Mouse (Mus musculus) embryonic facial prominence, embryonic 10.5 days (tissue): ENCODE results near the gene Mcoln3. TPM values are rescaled to one million over a fixed set of nuclear protein-coding genes. Genes with fewer than 3 reads are reported as not detected.

ENCODE experiments used
- DNase-seq: peaks from one replicate; pipeline ENCODE4 v3.0.0-alpha.2; 2017; ENCODE audit warnings: low spot score
- H3K27ac ChIP-seq: fragments of 300-500 bp; sonication (generic); replicated peaks from 2 replicates; pipeline ENCODE4 v1.5.1; 2016; ENCODE audit warnings: mild to moderate bottlenecking
- H3K27me3 ChIP-seq: fragments of 300-500 bp; sonication (generic); replicated peaks from 2 replicates; pipeline ENCODE4 v1.6.1; 2016; ENCODE audit warnings: low read depth, mild to moderate bottlenecking; ENCODE audit not compliant: poor library complexity, severe bottlenecking
- H3K36me3 ChIP-seq: fragments of 300-500 bp; sonication (generic); replicated peaks from 2 replicates; pipeline ENCODE4 v1.6.1; 2016; ENCODE audit warnings: mild to moderate bottlenecking, moderate library complexity
- H3K4me1 ChIP-seq: fragments of 300-500 bp; sonication (generic); 2 replicates; pipeline ENCODE4 v1.6.1; 2016
- H3K4me3 ChIP-seq: fragments of 300-500 bp; sonication (generic); 2 replicates; pipeline ENCODE4 v1.5.1; 2016; ENCODE audit warnings: mild to moderate bottlenecking, moderate library complexity
- H3K9me3 ChIP-seq: fragments of 300-500 bp; sonication (generic); 2 replicates; pipeline ENCODE4 v1.6.1; 2016; ENCODE audit warnings: mild to moderate bottlenecking
- WGBS: fragments of 180-500 bp; shearing (Covaris S2); methylation state at CpG from one replicate; pipeline ENCODE4 v1.1.7; 2016; 5-methylcytosine and 5-hydroxymethylcytosine counted together
- polyA plus RNA-seq: library from polyadenylated mRNA; unstranded; fragments of >200 nt; fragmentation: Nextera tagmentation; extraction: Ambion mirVana; gene quantifications from 2 replicates; pipeline ENCODE4 v1.2.1, GENCODE M21; 2016

Mcoln3 gene
- polyA plus RNA-seq, 1 experiment from 2014 or later: 8.7 TPM

- Histone ChIP-seq H3K4me3 (no peak overlapping the region), H3K4me1 (peaks cover 12% of the 10 kb centered on the region), H3K27me3 (peaks cover 37% of the 10 kb centered on the region), H3K36me3 (no peaks in the 10 kb centered on the region), H3K9me3 (no peaks in the 10 kb centered on the region), H3K27ac (no peak overlapping the region)
- 78% methylated on average over 13 of the region's 13 CpGs for WGBS
- DNase-seq: no peak
Measured at GRCm38 (mm10) chr3:146155628-146156576, 38.7 kb downstream of the Mcoln3 start.

GRCm38 (mm10) chr3:146156811-146157210 lies 39.6 kb downstream of the Mcoln3 start:
- WGBS: 85% methylated on average over 2 of the region's 2 CpGs
- no peak for DNase-seq
- peaks cover 12% of the 10 kb centered on the region for H3K4me1 ChIP-seq

GRCm38 (mm10) chr3:146158039-146158438 lies 40.8 kb downstream of the Mcoln3 start:
- Histone ChIP-seq H3K27me3 (peaks cover 15% of the 10 kb centered on the region), H3K4me1 (peaks cover 12% of the 10 kb centered on the region), H3K27ac (no peak overlapping the region), H3K9me3 (no peaks in the 10 kb centered on the region), H3K4me3 (no peak overlapping the region), H3K36me3 (no peaks in the 10 kb centered on the region)
- DNase-seq: no peak
- WGBS: 67% methylated on average over 4 of the region's 4 CpGs

More at GRCm38 (mm10) chr3:146156811-146157210, 39.6 kb downstream of the Mcoln3 start:
- Histone ChIP-seq H3K9me3 (no peaks in the 10 kb centered on the region), H3K27ac (no peak overlapping the region), H3K4me3 (no peak overlapping the region), H3K27me3 (peaks cover 28% of the 10 kb centered on the region), H3K36me3 (no peaks in the 10 kb centered on the region)

- no peak for DNase-seq
- Histone ChIP-seq H3K36me3 (no peaks in the 10 kb centered on the region), H3K4me3 (no peak overlapping the region), H3K9me3 (no peaks in the 10 kb centered on the region), H3K27ac (no peak overlapping the region), H3K27me3 (peaks cover 14% of the 10 kb centered on the region; the same call in 1 of the 2 replicates), H3K4me1 (peaks cover 2% of the 10 kb centered on the region)
- WGBS: 88% methylated on average over 2 of the region's 2 CpGs
Measured at GRCm38 (mm10) chr3:146159360-146159759, 42.1 kb downstream of the Mcoln3 start.

GRCm38 (mm10) chr3:146162197-146162596 lies 44.9 kb downstream of the Mcoln3 start:
- Histone ChIP-seq H3K4me3 (no peak overlapping the region), H3K27me3 (peaks cover 2% of the 10 kb centered on the region; the same call in 1 of the 2 replicates), H3K9me3 (no peaks in the 10 kb centered on the region), H3K27ac (no peak overlapping the region), H3K4me1 (peaks cover 10% of the 10 kb centered on the region), H3K36me3 (no peaks in the 10 kb centered on the region)
- no peak for DNase-seq
- WGBS: 82% methylated on average over 4 of the region's 4 CpGs

- H3K27me3 ChIP-seq: no peaks in the 10 kb centered on the region
- no peak overlapping the region for H3K27ac ChIP-seq
- H3K4me3 ChIP-seq: no peak overlapping the region
- no peaks in the 10 kb centered on the region for H3K9me3 ChIP-seq
- no peak for DNase-seq
- peaks cover 10% of the 10 kb centered on the region for H3K4me1 ChIP-seq
- no peaks in the 10 kb centered on the region for H3K36me3 ChIP-seq
- whole genome bisulfite sequencing: 90% methylated on average over 4 of the region's 4 CpGs
Measured at GRCm38 (mm10) chr3:146169356-146169755, 52.1 kb downstream of the Mcoln3 start.

- Histone ChIP-seq H3K4me3 (no peak overlapping the region), H3K36me3 (no peaks in the 10 kb centered on the region), H3K9me3 (no peaks in the 10 kb centered on the region), H3K27ac (no peak overlapping the region), H3K4me1 (no peaks in the 10 kb centered on the region), H3K27me3 (0 out of 2 replicates have a peak, but pooled peaks cover 6% of the 10 kb centered on the region)
- WGBS: 77% methylated on average over 5 of the region's 5 CpGs
- no peak for DNase-seq
Measured at GRCm38 (mm10) chr3:146173030-146173429, 55.8 kb downstream of the Mcoln3 start.

- Histone ChIP-seq H3K27ac (no peak overlapping the region), H3K27me3 (0 out of 2 replicates have a peak, but pooled peaks cover 6% of the 10 kb centered on the region), H3K4me3 (no peak overlapping the region), H3K9me3 (no peaks in the 10 kb centered on the region), H3K36me3 (no peaks in the 10 kb centered on the region), H3K4me1 (no peaks in the 10 kb centered on the region)
- DNase-seq: no peak
- 91% methylated on average over 9 of the region's 9 CpGs for WGBS
Measured at GRCm38 (mm10) chr3:146174215-146174614, 57.0 kb downstream of the Mcoln3 start.

GRCm38 (mm10) chr3:146177295-146177694 lies 60.0 kb downstream of the Mcoln3 start:
- Histone ChIP-seq H3K36me3 (no peaks in the 10 kb centered on the region), H3K9me3 (no peaks in the 10 kb centered on the region), H3K4me3 (no peak overlapping the region), H3K27ac (no peak overlapping the region), H3K4me1 (no peaks in the 10 kb centered on the region), H3K27me3 (peaks cover 8% of the 10 kb centered on the region; the same call in 1 of the 2 replicates)
- 85% methylated on average over 7 of the region's 7 CpGs for WGBS
- no peak for DNase-seq

GRCm38 (mm10) chr3:146177748-146178582 lies 60.7 kb downstream of the Mcoln3 start:
- WGBS: 9% methylated on average over 16 of the region's 16 CpGs
- H3K9me3 ChIP-seq: no peaks in the 10 kb centered on the region
- no peaks in the 10 kb centered on the region for H3K36me3 ChIP-seq
- peak overlapping the region; percentile 49 for H3K4me3 ChIP-seq
- peak; percentile 85 for DNase-seq
- H3K27me3 ChIP-seq: peaks cover 13% of the 10 kb centered on the region; the same call in 1 of the 2 replicates
- H3K4me1 ChIP-seq: no peaks in the 10 kb centered on the region
- peak overlapping the region; percentile 61; the same call in 1 of the 2 replicates for H3K27ac ChIP-seq

GRCm38 (mm10) chr3:146180341-146180740 lies 63.1 kb downstream of the Mcoln3 start:
- H3K36me3 ChIP-seq: no peaks in the 10 kb centered on the region
- no peak for DNase-seq
- 41% methylated on average over 2 of the region's 2 CpGs for WGBS

GRCm38 (mm10) chr3:146180986-146181385 lies 63.7 kb downstream of the Mcoln3 start:
- H3K4me3 ChIP-seq: no peak overlapping the region
- H3K4me1 ChIP-seq: peaks cover 5% of the 10 kb centered on the region; the same call in 1 of the 2 replicates
- peak; percentile 71 for DNase-seq
- H3K27me3 ChIP-seq: peaks cover 33% of the 10 kb centered on the region
- H3K27ac ChIP-seq: no peak overlapping the region
- WGBS: 40% methylated on average over 3 of the region's 3 CpGs
- H3K36me3 ChIP-seq: no peaks in the 10 kb centered on the region
- no peaks in the 10 kb centered on the region for H3K9me3 ChIP-seq

More at GRCm38 (mm10) chr3:146180341-146180740, 63.1 kb downstream of the Mcoln3 start:
- no peak overlapping the region for H3K4me3 ChIP-seq
- peaks cover 1% of the 10 kb centered on the region; the same call in 1 of the 2 replicates for H3K4me1 ChIP-seq
- H3K27ac ChIP-seq: no peak overlapping the region
- H3K27me3 ChIP-seq: peaks cover 30% of the 10 kb centered on the region
- H3K9me3 ChIP-seq: no peaks in the 10 kb centered on the region
